Mouse (Mus musculus) gastrocnemius, adult 2 months (tissue): ENCODE results near the gene Lmo2. TPM values are rescaled to one million over a fixed set of nuclear protein-coding genes. Genes with fewer than 3 reads are reported as not detected.

ENCODE experiments used
- DNase-seq: peaks from one replicate; pipeline ENCODE4 v3.0.0; 2022
- H3K27ac ChIP-seq: fragments of 200-600 bp; 2 replicates; pipeline ENCODE4 v1.8.1; 2022; ENCODE audit warnings: mild to moderate bottlenecking
- H3K4me3 ChIP-seq: fragments of 200-600 bp; 2 replicates; pipeline ENCODE4 v1.8.1; 2022; ENCODE audit warnings: mild to moderate bottlenecking, moderate library complexity
- CTCF ChIP-seq: fragments of 200-600 bp; IDR thresholded peaks from 2 replicates; pipeline ENCODE4 v1.8.1; 2022; ENCODE audit warnings: antibody characterized with exemption, mild to moderate bottlenecking, moderate library complexity
- intact Hi-C: fragments of 180-260 bp; cut with DNase I; formaldehyde crosslinking; loops from one replicate; pipeline ENCODE4 v1.15.1; 2025
- long read RNA-seq, 2 experiments: library from polyadenylated mRNA; stranded (forward); transcript quantifications; one replicate each; pipeline ENCODE4 v2.0.0; 2021
- total RNA-seq, 2 experiments: library from RNA; stranded (reverse); gene quantifications; 2 replicates each; pipeline ENCODE4 v1.2.3; 2021

Lmo2 gene
- 1 to 10 TPM; 4.1 to 7.0 TPM for total RNA-seq
- long read RNA-seq, experiment 1, transcript Lmo2-202 (3 exons, 1,706 nt): minor isoform, 5 of 13 reads
- long read RNA-seq, experiment 1, transcript Lmo2-203 (4 exons, 1,654 nt): major isoform, 6 of 13 reads
- long read RNA-seq, experiment 1, partial matches to known transcripts: 0 of 13 reads
- long read RNA-seq, experiment 1, other reads (novel, unspliced or antisense): 1 of 13 reads
- long read RNA-seq, experiment 2, transcript Lmo2-202 (3 exons, 1,706 nt): major isoform, 5 of 12 reads
- long read RNA-seq, experiment 2, partial matches to known transcripts: 0 of 12 reads
- long read RNA-seq, experiment 2, other reads (novel, unspliced or antisense): 2 of 12 reads

DNA sequence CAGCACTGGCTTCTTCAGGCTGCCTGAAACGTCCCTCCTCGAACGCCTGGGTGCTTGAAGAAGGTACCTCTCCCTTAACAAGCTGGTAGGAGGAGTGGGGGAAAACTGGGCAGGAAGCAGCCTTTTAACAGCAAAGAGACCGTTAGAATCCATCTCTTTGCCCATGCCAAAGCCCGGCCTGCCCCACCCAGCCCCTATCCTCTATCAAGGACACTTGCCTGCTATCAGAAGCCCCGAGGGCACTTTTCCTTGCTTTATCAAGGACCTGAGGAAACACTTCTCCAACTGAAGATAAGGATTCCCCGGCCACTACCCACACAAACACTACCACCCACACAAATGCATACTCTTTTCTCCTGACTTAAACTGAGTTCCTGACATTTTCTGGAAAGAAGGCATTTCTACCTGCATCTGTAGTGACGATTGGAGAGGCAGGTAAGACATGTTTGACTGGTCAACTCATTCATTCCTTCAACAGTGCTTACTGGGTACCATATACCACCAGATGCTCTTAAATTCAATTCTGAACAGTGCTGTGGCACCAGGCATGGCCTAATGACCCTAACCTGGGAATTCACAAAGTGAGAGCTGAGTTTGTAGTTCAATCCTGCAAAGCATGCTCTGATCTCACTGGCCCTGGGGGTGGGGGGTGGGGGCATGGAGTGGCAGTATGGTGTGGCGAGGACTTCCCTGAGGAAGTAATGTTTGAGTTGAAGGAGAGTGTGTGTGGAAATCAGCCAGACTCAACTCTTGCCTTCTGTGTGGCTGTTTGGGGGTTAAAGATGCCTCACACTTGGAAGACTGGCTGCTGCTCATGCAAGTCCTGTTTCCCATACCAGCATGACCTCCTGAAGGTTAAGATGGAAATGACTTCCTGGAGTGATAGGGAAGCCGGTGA, at the start of gene Lmo2:
Lmo2 (plus strand) TSS at position 338 of the 898 bp plus-strand sequence.
- Histone ChIP-seq H3K4me3 (no peak within 1 kb of the TSS), H3K27ac (no peak within 1 kb of the TSS)
- no peak for DNase-seq
- intact Hi-C loops: no loop called here
- no peak for TF ChIP-seq CTCF

DNA sequence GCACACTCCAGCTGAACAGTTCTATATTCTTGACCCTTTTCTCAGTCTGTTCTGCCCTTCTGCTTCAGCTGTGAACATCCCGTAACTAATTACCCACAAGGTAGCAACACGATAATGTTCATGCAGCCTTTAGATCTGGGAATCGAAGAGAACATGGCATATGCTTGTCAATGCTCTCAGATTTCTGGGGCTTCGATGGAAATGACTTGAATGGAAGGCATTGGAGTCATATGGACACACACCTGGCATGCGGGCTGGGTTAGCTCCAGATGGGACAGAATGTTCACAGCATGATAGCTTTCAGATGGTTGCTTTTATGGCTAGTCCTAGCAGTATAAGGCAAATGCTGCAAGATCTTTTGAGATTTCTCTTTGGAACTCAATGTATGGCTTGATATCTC, 47.2 kb upstream of the Lmo2 start:
- DNase-seq: no peak
- no peak for TF ChIP-seq CTCF
- H3K27ac ChIP-seq: no peak overlapping the region
- no peak overlapping the region for H3K4me3 ChIP-seq
- intact Hi-C loops: no loop called here

DNA sequence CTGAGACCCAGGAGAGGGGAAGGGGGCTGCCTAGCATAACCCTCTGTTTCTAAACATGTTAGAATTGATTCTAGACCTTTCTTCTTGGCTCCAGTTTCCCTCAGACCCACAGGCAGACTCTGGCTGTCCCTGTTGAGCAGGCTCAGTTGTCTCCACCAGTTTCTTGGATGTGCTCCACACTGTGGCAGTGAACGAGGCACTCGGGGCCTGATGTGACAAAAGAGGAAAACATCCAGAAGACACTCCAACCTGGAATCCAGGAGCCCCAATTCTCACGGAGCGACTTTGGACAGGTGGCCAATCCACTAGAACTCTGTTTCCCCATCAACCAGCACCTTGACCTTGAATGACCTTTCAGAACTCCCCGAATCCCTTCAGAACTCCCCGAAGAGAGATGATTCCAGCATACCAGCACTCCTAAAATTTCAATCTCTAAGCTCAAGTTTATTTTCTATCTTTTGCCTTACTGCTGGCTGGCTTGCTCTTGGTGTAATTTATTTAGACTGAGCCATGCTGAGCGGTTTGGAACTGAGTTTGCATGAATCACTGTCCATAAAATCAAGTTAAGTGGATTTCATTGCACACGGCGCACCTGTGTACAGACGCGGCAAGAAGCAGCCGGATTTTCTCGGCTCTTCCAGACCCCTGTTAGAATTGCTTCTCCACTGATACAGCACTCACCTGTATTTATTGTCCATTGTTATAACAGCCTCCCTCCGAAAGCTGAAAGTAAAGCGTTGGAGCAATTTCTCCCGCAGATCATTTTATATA, 45.1 kb upstream of the Lmo2 start:
- no peak overlapping the region for H3K27ac ChIP-seq
- no peak for DNase-seq
- H3K4me3 ChIP-seq: no peak overlapping the region
- no peak for TF ChIP-seq CTCF
- intact Hi-C loops: no loop called here

DNA sequence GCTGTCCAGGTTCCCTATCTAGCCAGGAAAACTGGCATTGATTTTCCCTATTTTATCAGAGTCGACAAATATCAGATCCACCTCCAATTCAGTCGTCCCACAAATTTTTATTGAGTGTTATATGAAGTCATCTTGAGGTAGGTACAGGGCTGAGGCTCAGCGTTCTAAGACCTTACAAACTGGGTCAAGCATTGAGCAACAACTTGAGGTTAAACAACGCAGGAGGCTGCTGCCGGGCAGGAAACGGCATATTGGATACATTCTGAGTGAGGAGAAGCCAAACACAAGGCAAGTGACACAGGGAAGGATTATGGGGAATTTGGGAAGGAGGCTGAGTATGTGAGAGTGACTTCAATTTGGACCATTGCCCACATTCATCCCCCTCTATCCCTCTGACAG, 44.5 kb upstream of the Lmo2 start:
- intact Hi-C loops: no loop called here

DNA sequence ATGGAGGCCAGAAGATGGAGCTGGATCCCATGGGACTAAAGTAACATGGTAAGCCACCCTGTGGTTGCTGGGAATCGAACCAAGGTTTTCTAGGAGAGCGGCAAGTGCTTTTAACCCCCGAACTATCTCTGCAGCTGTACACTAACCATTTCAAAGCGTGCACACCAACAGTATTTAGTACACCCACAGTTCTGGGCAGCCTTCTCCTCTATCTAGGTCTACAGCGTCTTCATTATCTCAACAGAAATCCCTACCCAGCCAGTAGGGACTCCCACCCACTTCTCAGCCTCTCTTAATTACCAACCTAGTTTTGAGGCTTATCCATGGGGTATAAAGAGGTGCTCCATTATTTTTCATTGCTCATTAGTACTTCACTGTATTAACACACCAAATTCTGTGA, 41.7 kb upstream of the Lmo2 start:
- TF ChIP-seq CTCF: no peak
- DNase-seq: no peak
- Histone ChIP-seq H3K27ac (no peak overlapping the region), H3K4me3 (no peak overlapping the region)
- intact Hi-C loops: no loop called here

More for the DNA sequence above, 44.5 kb upstream of the Lmo2 start:
- DNase-seq: no peak
- Histone ChIP-seq H3K27ac (no peak overlapping the region), H3K4me3 (no peak overlapping the region)
- no peak for TF ChIP-seq CTCF

DNA sequence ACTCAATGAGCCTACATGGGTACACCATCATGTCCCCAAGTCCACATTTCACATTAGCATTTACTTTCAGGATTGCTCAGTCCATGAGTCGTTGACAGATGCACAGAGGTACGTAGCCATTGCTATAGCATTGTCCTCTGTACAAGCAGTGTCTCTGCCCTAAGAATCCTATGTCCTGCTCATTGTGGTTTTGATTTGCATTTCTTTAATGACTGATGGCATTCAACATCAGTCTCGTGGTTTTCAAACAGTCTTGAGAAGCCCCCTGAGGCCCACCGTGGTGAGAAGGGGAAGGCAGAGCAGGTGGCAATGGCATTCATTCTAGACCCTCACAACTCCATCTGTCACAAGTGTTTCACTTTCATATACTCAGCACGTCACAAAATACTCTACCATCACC, 40.4 kb upstream of the Lmo2 start:
- DNase-seq: no peak
- Histone ChIP-seq H3K4me3 (no peak overlapping the region), H3K27ac (no peak overlapping the region)
- no peak for TF ChIP-seq CTCF
- intact Hi-C loops: no loop called here

DNA sequence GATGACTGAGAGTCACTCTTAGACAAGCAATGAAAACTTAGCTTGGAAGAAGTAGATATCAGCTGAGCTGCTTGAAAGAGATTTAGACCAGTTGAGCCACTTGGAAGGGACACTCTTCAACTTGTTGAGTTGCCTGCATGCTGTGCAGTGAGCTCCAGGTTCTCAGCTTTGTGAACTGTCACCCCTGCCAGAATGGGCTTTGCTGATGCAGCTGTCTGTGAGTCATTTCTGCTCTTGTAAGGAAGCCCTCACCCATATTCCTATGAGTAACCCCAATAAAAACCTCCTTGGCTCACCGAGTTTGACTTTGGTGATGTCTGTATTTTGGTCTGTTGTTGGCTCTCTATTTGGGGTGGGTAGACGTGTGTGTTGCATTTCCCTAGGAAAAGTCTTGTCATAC, 39.4 kb upstream of the Lmo2 start:
- intact Hi-C loops: no loop called here
- H3K4me3 ChIP-seq: no peak overlapping the region
- H3K27ac ChIP-seq: no peak overlapping the region
- no peak for TF ChIP-seq CTCF
- DNase-seq: no peak

DNA sequence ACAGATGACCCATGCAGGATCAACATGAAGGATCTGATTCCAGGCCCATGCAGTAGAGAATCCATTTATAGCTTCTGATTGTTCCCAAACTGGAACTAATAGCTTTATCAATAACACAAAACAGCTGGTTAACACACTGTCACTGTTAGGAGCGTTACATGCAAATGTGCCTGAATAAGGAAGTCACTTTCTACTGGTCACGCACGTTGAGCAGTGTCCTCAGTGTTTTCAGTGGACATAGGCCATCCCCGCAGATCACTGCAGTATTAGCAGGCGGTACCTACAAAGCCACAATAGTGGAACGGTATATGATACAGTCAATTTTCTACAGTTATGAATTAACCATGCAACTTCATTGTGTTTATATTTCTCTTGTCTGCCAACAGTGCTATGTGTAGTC, 38.3 kb upstream of the Lmo2 start:
- no peak for TF ChIP-seq CTCF
- DNase-seq: no peak
- H3K4me3 ChIP-seq: no peak overlapping the region
- no peak overlapping the region for H3K27ac ChIP-seq
- intact Hi-C loops: no loop called here

DNA sequence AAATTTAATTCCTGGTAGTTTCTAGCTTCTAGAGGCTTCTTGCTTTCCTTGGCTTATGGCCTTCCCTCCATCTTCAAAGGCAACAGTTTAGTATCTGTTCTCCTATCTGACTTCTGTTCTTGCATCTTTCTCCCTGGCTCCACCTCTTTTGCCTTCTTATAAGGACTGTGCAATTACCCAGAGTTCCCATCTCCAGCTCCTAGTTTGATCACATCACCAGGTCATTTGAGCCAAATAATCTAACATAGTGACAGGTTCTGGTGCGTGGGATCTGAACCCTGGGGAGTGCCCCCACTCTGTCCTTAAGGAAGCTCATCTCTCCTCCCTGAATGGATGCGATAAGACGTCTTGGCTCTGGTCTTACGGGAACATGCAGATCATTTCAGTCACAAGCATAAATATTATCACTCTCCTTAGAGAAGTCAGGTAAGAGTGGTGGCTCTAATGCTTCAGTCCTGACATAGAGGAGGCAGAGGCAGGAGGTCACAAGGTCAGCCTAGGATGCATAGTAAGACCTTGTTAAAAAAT, 31.1 kb upstream of the Lmo2 start:
- TF ChIP-seq CTCF: no peak
- intact Hi-C loops: no loop called here
- peak overlapping the region; percentile 20; the same call in 1 of the 2 replicates for H3K27ac ChIP-seq
- DNase-seq: no peak
- H3K4me3 ChIP-seq: no peak overlapping the region

DNA sequence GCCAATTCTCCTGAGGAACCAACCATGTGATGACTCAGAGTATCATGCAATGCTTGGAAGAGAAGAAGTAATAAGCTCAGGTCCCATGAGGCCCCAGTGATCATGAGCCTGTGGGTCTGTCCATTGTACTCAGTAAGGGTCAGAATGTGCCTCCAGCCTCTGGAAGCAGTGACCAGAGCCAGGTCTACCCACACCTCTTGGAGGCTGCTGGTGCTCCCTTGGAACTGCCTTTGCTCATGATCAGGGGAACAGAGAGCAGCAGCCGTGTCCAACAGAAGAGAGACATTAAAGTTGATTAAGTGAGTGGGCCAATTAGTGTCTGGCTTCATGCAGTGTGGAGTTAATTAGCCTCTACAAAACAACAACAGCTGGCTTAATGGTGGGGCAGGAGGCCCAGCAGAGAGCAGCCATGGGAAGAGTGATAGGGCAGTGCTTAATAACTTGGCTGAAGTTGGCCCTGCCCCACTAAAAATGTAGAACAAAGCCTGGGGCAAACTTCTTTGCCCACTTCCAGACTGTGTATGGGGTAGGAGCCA, 30.1 kb upstream of the Lmo2 start:
- intact Hi-C loops: no loop called here
- peak; percentile 79 for DNase-seq
- H3K27ac ChIP-seq: peak overlapping the region; percentile 62
- no peak overlapping the region for H3K4me3 ChIP-seq
- no peak for TF ChIP-seq CTCF

DNA sequence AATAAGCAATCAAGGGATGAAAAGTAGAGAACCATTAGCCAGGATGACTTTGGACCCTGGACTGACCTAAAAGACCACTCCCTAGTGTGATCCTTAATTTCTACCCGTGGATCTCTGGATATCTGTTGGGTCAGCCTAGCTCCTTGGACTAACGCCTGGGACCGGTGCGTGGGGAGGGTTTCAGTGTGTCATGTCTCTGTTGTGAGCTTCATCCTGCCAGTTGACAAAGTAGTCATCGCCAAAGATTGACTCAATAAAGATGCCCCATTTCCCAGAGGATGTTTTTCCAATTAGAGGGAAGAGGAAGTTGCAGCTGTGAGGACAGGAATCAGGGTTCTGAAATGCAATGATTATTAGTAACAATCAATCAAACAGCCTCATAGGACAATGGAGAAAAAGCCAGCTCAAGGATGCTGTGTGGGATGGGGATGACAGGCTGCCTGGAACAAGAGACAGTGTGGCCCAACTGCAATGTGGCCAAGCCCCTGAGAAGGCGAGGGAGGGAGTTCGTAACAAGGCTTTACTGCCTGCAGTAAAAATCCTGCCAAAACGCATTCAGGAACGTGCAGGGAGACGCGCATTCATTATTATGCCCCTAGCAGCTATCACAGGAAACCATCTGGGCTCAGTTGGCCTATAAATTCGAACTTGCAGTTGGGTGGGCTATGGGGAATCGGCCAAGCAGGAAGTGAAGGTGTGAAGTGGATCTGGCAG, 27.3 kb upstream of the Lmo2 start:
- TF ChIP-seq CTCF: no peak
- intact Hi-C loops: no loop called here
- Histone ChIP-seq H3K4me3 (no peak overlapping the region), H3K27ac (peak overlapping the region; percentile 66)
- peak; percentile 75 for DNase-seq

DNA sequence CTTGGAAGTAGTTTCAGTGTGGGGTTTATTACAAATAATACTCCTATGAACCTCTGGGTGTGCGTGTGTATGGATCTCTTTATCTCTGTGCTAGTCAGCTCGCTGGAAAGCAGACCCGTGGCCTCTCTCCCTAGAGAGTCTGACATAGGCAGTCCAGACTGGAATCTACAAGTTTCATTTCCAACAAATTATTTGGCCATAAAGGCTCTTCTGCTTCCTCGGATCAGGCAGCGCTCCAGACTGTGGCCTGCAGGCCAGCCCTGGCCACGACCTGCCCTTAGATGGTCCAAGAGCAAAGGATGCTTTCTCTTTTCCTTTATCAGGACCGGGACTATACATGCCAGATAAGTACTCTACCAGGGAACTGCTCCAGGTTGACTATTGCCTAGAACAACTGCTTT, 26.3 kb upstream of the Lmo2 start:
- H3K4me3 ChIP-seq: no peak overlapping the region
- no peak for TF ChIP-seq CTCF
- peak; percentile 84 for DNase-seq
- peak overlapping the region; percentile 66 for H3K27ac ChIP-seq
- intact Hi-C loops: no loop called here
